Mouse (Mus musculus) brain, embryonic 14.5 days (tissue): Measurements from ENCODE around the gene Wbp2. TPM values are rescaled to one million over a fixed set of nuclear protein-coding genes. Genes with fewer than 3 reads are reported as not detected.

Source experiments
- DNase-seq: peaks from one replicate; pipeline ENCODE4 v3.0.0-alpha.2; 2011; ENCODE audit warnings: low read depth
- CTCF ChIP-seq: fragments of 200-500 bp; IDR thresholded peaks from 2 replicates; pipeline ENCODE4 v1.5.1; 2012; ENCODE audit warnings: inconsistent platforms, mild to moderate bottlenecking, moderate library complexity, borderline replicate concordance; ENCODE audit not compliant: insufficient read depth, insufficient read length; ENCODE audit errors: extremely low read depth
- POLR2A ChIP-seq: fragments of 200-500 bp; IDR thresholded peaks from 2 replicates; pipeline ENCODE4 v1.6.1; 2012; ENCODE audit warnings: mild to moderate bottlenecking, inconsistent platforms, borderline replicate concordance; ENCODE audit not compliant: poor library complexity, insufficient read depth, insufficient read length, severe bottlenecking; ENCODE audit errors: extremely low read depth
- polyA plus RNA-seq: library from polyadenylated mRNA; depleted of rRNA; stranded (reverse); fragments of >200 nt; gene quantifications from 2 replicates; pipeline ENCODE4 v1.2.3, GENCODE M21; 2012

The Wbp2 gene
- polyA plus RNA-seq, 1 experiment: 142 TPM

DNA sequence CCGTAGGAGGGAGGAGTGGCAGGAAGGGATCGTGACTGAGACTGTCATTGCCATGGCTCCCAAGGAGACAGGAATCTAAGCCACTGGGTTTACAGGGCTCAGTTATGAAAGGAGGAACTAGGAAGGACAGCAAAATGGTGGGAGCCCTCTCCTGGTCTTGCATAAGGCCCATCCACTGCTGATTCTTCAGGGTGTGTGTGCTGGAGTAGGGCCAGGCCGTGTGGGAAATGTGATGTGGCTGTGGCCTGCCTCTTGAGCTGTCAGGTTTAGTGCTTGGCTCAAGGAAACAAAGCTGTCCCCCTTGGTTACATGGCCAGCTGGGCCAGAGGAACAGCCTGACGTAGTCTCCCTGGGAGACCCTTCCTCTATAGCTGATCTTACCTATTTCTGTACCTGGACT lies 36.6 kb downstream of the Wbp2 start:
- no peak for DNase-seq
- TF ChIP-seq POLR2A: no peak

DNA sequence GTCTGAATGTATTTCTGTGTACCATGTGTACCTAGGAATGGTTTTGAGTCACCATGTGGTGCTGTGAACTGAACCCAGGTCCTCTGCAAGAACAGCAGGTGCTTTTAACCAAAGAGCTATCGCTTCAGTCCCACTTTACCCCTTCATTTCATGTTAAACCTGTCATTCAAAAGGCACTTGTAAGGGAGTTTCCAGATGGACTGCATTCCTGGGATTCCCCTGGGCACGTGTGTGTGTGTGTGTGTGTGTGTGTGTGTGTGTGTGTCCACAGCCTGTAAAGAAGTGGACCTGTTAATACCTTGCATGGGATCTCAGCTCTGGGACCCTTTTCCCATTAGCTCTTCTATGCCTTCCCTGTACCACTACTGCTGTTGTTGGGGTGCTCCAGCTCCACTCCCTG lies 37.2 kb downstream of the Wbp2 start:
- no peak for DNase-seq
- TF ChIP-seq CTCF (no peak), POLR2A (no peak)

DNA sequence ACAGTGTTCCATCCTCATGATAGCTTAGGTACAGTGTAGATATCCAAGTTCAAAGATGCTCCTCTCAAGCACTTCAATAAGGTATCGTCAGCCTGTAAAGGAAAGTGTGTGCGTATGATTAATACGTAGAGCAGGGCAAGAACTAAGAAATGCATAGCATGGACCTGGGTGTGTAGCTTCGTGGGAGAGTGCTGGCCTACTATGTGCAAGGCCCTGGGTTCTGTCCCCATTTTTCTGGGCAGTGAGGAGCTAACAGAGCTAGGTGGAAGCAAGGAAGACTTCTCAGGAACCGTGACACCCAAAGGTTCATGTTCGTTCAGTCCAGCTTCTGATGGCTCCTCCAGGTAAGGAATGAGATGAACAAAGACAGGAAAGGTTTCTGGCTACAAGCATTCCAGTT lies 41.6 kb downstream of the Wbp2 start:
- no peak for TF ChIP-seq CTCF
- no peak for TF ChIP-seq POLR2A
- DNase-seq: no peak

DNA sequence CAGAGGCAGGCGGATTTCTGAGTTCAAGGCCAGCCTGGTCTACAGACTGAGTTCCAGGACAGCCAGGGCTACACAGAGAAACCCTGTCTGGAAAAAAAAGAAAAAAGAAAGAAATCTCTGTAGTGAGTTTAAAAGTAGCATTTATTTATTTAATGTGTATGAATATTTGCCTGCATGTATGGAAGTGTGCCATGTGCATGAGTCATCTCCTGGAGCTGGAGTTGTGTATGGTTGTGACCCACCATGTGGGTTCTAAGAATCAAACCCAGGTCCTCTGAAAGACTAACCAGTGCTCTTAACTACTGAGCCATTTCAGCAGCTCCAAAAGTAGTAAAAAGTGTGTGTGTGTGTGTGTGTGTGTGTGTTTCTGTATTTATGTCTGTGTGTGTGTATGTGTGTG lies 43.5 kb downstream of the Wbp2 start:
- no peak for TF ChIP-seq CTCF
- no peak for TF ChIP-seq POLR2A
- DNase-seq: no peak

DNA sequence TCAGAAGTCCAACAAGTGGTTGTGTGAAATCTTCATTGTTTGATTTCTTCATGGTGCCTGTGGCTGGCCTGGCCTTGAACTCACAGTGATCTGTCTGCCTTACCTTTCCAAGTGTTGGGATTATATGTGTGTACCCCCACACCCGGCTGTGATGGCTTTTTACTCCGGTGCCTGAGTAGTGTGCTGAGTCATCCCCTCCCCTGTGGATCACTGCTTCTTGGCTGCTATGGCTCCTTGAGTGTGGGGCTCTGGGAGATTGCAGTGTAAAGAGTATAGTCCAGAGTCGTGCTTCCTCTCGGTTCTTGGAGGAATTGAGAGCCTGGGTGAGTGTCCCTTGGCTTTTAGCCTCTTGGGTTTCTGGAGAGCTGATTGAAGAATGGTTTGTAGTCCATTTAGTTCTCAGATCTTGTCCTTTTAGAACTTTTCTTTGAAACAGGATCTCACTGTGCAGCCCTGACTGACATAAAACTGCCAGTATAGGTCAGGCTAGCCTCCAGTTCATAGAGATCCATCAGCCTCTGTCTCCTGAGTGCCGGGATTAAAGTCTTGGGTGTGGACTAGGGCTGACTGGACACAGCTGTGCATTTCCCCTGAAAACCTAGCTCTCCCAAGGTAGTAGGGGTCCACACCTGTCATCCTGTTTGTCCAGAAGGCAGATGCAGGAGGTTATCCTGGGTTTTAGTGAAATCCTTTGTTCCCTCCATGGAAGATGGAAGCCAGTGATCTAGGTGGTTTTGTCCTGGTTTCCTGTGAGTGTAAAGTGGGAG lies 44.2 kb downstream of the Wbp2 start:
- TF ChIP-seq POLR2A: no peak
- TF ChIP-seq CTCF: no peak
- DNase-seq: no peak

DNA sequence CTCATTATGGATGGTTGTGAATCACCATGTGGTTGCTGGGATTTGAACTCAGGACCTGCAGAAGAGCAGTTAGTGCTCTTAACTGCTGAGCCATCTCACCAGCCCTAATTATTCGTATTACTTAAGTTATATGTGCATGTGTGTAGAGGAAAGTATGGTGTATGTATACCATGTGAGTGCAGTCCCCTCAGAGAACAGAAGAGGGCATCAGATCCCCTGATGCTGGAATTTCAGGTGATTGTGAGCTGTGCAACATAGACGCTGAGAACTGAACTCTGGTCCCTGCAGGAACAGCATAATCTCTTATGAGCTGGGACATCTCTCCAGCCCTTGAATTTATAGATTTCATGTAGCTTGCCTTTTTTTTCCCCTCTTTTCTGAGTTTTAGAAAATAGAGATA lies 45.0 kb downstream of the Wbp2 start:
- no peak for TF ChIP-seq POLR2A
- no peak; the same call in 1 of the 2 replicates for TF ChIP-seq CTCF
- DNase-seq: no peak

DNA sequence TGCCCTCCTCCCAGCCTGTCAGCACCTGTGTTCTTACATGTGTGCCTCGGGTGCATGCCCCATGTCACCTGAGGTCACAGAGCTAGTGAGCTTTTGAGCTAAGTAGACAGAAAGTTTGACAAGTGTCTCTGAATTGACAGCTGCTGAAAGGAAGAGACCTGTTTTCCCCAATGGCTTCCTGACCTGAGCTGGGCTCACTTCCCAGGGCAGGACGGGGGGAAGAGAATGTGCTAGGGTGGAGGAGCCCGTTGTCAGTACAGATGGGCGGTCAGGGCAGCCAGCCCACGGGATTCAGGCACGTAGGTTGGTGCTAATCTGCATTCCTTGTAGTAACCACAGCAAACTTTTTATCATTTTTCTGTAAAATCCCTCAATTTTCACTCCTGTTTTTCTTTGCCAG lies 46.2 kb downstream of the Wbp2 start:
- DNase-seq: no peak
- TF ChIP-seq POLR2A (no peak), CTCF (no peak)

DNA sequence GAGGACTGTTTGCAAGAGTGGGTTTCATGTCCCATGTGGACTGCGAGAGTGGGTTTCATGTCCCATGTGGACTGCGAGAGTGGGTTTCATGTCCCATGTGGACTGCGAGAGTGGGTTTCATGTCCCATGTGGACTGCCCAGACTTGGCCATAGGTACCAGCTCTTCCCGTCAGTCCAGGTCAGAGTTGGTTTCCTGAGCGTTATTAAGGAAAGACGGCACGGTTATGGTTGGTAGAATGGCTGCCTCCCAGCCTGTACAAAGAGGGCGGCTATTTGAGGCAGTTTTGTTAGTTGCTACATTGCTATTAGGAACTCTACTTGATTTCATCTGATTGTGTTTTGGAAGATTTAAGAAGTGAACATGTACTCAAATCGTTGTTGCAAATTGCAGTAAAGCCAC lies 49.0 kb downstream of the Wbp2 start:
- no peak for DNase-seq
- no peak for TF ChIP-seq POLR2A
- TF ChIP-seq CTCF: no peak

DNA sequence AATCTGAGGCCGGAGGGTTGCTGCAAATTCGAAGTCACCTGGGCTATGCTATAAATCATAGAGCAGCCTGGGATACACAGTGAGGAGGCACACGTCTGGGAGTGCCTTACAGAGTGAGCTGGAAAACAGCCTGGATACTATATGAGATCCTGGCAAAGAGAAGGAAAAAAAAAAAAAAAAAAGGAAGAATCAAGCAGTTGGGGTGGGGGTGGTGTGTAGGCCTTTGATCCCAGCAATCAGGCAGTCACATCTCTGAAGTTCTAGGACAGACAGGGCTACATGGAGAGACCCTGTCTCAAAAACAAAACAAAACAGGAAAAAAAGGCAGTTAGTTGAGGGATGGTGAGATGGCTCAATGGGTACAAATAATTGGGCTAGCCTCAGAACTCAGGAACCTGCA lies 50.1 kb downstream of the Wbp2 start:
- TF ChIP-seq POLR2A (no peak), CTCF (no peak)
- DNase-seq: no peak

DNA sequence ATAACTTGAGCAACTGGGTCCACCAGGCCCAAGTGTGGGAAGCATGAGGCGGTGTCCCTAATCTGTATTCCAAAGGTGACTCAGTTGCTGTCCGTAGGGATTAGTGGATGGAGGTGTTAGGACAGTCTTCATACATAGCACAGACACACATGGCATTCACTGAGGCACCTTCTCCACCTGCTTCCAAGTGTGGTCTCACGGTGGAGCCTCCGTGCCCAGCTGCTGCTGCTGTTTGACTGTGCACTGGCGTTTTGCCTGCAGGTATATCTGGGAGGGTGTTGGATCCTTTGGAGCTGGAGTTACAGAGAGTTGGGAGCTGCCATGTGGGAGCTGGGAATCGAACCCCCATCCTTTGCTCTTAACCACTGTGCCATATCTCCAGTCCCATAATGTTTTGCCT lies 52.2 kb downstream of the Wbp2 start:
- no peak for TF ChIP-seq CTCF
- no peak for TF ChIP-seq POLR2A
- no peak for DNase-seq

DNA sequence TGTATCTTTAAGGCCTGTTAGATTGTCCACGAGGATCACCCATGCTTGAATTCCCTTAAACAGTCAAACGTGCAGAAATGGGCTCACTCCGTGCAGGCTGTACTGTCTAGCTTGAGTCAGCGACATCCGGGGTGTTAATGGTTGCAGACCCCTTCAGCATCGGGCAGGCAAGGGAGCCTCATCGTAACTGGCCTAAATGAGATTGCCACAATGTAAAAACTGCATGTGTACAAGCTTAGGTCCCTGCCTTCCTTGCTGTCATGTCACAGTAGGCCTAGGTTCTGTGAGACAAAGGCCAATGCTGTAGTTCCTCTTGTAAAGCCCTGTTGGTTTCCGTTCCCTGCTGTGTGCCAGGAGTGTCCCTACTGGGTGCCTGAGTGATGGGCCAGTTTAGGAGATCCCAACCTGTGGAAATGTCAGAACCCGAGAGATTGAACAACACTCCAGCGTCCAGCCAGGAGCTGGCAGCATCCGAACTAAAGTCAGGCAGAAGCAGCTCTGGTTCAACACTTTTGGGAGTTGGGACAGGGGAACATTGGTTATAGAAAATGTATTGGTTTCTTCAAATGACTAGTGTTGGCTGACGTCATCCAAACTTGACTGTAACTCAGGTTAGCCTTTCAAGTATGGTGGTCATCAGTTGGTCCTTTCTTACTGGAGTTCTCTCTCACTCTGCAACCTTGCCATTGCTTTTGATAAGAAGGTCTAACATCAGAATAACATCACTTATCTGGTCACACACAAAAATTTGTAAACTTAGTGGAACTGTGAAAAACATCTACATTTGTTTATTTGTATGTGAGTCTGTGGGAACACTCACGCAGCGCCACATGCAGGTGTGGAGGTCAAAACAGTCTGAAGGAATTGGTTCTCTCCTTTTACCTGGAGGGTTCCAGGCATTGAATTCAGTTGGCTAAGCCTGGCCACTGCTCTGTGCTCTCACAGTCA lies 55.6 kb downstream of the Wbp2 start:
- TF ChIP-seq POLR2A (no peak), CTCF (no peak)
- no peak for DNase-seq

DNA sequence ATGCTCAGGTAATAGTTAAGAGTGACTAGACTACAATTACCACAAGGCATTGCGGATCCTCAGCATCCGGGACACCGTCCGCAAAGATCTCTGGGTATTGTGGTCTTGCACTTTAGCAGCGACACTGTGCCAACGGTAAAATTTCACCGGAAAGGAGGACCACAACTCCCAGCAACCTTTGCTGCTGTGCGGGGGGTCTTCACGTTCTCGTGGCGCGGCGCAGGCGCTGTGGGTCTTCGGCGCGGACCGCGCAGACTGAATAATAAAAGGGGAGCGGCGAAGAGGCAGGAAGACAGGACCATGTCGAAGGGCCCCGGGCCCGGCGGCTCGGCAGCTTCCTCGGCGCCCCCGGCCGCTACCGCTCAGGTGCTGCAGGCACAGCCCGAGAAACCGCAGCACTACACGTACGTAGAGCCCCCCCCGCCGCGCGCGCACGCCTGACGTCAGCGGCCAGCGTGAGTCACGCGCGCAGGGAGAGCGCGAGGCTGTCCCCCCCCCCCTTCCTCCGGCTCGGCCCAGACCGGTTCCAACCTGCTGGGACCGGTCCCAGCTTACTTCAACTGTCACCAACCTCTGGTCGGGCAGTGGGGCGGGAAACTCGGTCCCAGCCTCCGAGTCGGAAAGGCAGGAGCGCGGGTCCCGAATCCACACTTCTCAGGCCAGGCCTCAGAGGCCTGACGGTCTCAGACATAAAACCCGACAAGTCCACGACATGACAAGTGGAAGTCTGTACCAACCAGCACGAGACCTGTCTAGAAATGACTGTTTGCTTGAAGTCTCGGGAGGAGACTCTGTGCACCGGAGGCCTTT lies 56.5 kb downstream of the Wbp2 start, which contains the start of gene Unk:
TSS of gene Unk (plus strand) at position 235 of the 810 bp plus-strand sequence.
- DNase-seq: peak; percentile 100
- no peak for TF ChIP-seq CTCF
- TF ChIP-seq POLR2A: no peak; the same call in 1 of the 2 replicates
